Mouse (Mus musculus): ENCODE measurements around the gene Adcy2.

The Adcy2 gene

DNA sequence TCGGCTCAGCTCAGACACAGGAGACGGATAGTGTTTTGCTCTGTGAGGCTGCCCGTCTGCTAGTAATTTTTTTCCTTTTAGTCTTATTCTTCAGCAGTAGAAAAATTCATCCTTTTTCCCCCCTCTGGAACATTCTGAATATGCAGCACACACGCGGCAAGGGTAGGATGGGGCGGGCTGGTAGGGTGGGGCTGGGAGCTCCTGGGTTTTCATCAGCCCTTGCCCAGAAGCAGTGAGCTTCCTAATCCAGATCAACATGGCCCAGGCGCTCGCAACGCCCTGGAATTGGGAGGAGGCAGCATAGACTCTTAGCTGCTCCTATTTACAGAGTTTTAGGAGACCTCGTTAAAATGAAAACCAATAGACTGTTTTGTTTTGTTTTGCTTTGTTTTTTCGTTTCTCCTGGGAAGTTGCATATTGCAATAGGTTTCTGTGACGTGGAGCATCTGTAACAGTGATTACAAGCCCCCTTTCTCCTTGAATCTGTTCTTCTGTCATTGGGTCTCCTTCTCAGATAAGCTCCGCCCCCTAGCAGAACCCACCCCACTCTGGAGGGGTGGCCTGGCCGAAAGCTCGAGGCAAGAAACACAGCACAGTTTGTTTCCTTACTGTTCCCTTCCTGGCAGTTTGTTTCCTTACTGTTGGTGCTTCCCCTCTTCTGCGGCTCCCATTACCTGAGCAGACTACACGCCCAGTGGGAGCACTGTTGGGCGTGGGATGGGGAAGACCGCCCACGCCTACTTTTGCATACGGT lies 391.5 kb downstream of the Adcy2 start:
- no peak for DNase-seq

DNA sequence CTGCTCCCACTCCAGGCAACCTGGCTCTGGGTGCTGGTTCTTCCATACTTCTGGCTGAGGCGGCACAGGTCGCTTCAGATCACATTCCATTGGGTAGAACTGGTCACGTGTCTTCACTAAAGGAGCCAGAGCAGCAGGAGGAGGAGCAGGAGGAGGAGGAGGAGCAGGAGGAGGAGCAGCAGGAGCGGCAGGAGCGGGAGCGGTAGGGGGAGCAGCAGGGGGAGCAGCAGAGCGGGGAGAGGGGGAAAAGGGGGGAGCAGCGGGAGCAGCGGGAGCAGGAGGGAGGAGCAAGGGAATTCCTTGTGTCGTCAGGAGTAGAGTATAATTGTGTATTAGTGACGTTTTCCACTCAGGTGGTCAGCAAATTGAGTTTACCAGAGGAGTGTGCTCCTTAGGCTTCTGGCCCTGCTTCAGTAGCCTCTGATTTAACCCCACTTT lies 393.6 kb downstream of the Adcy2 start:
- DNase-seq = peak; percentile 50

DNA sequence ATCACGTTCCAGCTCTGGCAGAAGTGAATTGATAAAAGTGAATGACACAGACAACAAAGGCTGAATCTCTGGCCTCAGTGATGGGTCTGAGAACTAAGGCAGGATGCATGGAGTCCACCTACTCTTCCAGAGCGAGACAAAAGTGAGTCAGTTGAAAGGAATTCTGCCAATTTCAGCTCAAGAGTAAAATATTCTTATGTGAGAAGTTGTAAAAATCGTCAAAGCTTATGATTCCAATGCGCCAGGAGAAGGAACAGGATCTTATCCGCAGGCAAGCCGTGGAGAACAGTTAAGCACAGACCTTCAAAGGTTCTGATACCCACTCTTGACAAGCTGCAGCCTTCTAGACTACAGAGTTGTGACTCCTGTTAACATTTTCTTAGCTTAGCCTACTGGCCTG lies 396.3 kb downstream of the Adcy2 start:
- DNase-seq = no peak

DNA sequence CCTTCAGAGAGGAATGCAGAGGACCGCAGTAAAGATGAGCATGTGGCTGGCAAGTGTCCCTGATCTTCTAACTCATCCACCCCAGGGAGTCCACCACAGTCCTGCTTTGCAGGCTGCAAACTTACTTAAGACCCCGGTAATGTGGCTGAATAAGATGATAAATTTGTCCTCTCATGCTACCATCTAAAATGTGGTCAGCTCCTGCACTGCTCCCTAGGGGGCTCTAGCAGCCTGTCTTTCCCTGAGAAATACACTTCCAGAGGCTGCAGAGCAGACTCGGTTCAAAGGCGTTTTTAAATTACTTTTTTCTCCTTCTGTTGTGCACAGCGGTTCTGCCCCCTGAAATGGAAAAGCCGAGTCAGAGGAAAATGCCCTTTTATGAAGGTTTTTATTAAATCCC lies 398.2 kb downstream of the Adcy2 start:
- DNase-seq = peak; percentile 36

DNA sequence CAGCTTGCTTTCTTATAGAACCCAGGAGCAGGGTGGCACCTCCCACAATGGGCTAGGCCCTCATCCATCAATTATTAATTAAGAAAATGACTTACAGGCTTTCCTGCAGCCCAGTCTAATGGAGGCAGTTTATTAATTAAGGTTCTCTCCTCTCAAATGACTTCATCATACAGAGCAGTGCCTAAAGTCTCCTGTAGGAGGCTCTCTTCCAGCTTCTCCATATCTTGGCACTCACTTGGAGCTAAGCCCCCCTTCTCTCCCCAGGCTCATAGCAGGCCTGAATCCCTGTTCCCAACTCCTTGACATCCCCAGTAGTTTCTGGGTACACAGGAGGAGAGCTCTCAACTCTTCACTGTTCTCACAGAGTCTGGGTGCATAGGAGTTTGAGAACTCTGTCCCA lies 400.4 kb downstream of the Adcy2 start:
- DNase-seq = no peak

DNA sequence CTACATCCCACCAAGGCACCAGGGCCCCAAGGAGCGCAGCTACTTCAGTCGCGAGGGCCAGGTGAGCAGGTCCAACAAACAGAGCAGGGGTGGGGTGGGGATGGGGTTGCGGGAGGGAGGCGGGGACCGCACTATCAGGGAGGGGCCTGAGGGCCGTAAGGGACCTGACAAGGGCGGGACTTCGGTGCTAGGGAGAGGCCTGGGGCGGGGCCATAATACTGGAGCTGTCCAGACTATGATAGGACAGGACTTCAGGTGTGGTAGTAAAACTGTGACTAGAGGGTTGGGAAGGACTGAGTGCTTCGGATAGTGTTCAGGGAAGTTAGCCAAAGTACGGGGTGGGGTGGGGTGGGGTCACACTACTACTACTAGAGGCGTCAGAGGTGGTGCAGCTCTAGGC lies 401.7 kb downstream of the Adcy2 start:
- DNase-seq = peak; percentile 19

DNA sequence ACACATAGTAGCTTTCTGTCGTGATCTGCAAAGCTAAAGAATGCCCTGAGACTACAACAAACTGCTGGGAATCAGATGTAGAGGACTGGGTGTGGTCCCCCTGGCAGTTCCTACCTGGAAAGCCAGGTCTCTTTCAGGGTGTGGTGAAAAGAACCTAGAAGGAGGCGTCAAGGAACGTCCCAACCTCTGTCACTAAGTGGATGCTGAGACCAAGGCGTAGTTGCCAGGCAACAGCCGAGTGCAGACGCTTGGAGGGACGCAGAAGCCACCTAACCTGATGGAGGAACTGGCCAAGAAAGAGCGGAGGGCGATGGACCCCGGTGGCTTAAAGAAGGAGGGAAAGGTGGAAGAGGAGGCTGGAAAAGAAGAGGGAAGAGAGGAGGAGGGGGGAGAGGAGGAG lies 402.1 kb downstream of the Adcy2 start, which contains the start of gene 1700001L19Rik:
Gene 1700001L19Rik (plus strand): TSS at position 223 of the 400 bp plus-strand sequence.
- DNase-seq = no peak

DNA sequence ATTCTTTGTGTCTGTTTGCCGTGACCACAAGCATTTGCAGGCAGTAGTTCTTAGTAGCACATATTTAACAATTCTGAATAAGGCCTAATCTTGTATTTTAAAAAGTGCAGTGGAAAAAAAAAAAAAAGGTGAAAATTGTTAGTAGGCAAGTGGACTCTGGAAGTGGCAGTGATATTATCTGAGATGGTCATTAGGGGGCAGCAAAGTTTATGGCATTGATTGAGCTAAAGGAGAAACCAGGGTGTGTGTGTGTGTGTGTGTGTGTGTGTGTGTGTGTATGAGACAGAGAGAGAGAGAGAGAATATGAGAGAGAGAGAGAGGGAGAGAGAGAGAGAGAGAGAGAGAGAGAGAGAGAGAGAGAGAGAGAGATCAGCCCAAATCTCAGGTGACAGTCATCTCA lies 405.5 kb downstream of the Adcy2 start:
- no peak for DNase-seq

DNA sequence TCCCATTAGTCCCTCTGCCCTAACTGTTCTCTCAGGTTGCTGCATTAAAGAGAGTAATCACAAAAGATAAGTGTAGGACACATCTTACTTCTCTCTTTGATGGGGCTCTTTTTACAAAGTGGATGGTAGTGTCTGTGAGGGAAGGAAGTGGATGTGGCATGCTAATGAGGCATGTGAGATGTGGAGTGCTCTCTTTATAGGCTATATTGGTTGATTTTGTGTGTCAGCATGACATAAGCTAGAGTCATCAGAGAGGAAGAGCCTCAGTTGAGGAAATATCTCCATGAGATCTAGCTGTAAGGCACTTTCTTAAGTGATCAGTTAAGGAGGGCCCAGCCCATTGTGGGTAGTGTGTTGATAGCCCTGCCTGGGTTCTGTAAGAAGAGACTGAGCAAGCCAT lies 411.0 kb downstream of the Adcy2 start:
- no peak for DNase-seq

DNA sequence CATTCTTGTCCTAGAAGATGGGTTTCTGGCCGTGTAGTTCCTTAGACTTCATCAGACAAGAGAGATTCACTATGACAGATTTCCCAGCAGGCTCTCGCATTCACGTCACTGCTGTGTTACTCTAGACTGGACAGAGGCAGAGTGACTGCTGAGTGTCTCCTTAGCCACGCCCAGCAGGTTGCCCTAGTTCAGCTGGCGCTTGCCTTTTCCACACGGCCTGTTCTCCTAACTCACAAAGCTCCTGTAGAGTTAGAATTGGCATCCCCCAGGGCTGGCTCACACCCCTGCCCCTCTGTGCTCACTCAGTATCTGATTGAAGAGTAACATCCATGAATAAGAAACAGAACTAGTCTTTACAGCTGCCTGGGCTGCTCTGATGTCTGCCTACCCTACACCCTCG lies 413.9 kb downstream of the Adcy2 start:
- DNase-seq = no peak

DNA sequence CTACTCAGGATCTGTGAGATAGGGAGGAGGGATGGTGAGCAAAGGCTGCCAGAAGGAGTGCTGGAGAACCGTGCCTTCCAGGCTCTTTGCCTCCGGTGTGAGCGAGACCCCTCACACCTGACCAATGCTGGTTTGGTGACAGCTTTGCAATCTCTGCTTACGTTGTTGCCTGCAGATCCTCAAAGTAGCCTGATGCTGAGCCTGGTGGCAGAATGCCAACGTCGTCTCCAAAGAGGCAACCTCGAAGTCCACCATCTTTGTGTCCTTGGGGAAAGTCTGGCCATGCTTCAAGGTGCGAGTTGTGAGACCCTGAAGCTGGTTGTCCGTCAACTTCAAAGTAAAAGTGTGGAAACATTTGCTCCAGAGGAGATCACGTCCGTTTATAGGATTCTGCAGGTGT lies 415.4 kb downstream of the Adcy2 start:
- DNase-seq = no peak

DNA sequence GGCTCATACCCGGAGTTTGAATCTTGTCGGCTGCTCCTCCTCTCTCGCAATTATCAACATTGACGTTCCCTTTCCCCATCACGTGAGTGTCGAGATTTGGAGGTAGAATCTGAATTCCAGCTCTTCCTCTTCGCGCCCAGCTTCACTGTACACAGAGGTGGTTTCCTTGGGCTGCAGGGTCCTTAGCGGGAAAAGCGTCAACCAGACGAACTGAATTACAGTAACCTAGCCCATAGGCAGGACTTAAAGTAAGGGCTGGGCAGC lies 416.9 kb downstream of the Adcy2 start:
- no peak for DNase-seq

DNA sequence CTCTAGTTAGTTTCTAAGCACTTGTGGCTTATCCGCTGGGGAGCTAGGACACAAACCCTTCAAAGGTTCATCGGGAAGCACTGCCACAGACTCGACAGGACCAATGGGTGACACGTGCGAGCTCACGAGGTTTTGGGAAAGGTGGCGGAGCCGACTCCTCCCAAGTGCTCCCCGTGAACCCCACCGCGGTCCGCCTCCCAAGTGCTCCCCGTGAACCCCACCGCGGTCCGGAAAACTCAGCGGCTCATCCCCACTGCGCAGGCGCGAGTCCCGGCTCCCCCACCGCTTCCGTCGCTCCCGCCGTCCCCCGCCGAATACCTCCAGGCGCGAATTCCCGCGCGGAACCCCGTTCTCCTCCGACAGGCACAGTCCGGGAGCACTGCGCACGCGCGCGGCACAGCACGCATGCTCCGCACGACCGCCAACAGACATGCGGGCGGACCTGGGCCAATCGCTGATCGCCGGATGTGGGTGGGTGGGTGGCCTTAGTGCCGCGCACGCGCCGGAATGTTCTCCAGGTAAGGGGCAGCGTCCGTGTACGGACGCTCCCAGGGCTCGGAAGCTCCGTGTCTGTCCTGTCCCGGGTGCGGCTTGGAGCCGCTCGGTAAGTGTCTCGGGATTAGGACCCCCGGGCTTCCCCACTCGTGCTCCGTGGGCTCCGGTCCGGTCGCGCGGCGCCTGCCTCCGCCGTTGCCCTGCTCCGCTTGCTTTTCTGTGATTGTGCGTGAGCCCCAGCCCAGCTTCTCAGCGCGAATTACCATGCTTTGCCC lies 417.4 kb downstream of the Adcy2 start, which contains the start of the genes Mtrr and Fastkd3:
Gene Mtrr (minus strand): TSS at position 403 of the 770 bp plus-strand sequence.
Gene Fastkd3 (plus strand): TSS at position 488 of the 770 bp plus-strand sequence.
- peak; percentile 99 for DNase-seq

DNA sequence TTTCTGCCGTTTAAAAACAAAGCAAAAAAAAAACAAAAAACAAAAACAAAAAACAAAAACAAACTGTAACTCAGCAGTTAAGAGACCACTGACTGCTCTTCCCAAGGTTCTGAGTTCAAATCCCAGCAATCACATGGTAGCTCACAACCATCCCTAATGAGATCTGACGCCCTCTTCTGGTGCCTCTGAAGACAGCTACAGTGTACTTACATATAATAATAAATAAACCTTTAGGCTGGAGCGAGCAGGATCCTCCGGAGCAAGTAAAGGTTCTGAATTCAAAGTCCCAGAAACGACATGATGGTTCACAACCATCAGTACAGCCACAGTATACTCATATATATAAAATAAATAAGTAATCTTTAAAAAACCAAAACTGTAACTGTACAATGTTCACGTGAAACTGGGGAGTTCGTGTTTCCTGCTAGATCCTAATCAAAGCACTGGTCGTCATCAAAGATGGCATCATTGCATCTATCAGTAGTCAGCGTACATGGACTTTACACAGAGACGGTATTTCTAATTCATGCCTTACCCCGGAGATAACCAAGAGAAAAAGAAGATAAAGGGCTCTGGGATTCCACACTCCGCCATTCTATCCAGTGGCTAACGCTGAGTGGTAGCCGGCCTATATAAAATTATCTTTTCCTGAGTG lies 418.1 kb downstream of the Adcy2 start:
- no peak for DNase-seq

DNA sequence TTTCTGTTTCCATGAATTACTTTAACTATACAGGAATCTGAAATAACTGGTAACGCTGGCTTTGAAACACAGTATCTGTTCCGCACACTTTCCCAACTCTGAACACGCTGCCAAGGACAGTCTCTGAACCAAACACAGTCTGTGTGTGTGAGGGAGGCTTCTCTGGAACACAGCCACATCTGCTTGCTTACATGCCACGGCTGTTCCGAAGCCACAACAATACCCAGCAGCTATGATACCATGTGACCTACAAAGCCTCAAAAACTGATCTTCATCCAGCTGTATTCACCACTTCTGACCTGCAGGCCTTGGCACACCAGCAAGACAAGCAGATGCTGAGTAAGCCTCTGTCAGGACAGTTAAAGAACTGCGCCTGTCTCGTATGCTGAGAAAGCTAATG lies 421.4 kb downstream of the Adcy2 start:
- peak; percentile 13 for DNase-seq

DNA sequence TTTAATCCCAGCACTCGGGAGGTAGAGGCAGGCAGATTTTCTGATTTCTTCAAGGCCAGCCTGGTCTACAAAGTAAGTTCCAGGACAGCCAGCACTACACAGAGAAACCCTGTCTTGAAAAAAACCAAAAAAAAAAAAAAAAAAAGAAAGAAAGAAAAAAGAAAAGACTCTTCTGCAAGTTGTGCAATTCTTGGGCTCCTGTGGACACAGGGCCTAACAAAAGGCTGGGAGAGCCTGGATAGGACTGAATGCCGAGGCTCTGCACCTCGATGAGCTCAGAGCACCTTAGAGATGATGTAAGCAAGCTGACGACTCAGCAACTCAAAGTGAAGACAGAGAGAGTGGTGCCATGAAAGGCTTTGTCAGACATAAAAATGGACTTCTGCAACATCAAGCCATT lies 424.9 kb downstream of the Adcy2 start:
- DNase-seq = no peak

DNA sequence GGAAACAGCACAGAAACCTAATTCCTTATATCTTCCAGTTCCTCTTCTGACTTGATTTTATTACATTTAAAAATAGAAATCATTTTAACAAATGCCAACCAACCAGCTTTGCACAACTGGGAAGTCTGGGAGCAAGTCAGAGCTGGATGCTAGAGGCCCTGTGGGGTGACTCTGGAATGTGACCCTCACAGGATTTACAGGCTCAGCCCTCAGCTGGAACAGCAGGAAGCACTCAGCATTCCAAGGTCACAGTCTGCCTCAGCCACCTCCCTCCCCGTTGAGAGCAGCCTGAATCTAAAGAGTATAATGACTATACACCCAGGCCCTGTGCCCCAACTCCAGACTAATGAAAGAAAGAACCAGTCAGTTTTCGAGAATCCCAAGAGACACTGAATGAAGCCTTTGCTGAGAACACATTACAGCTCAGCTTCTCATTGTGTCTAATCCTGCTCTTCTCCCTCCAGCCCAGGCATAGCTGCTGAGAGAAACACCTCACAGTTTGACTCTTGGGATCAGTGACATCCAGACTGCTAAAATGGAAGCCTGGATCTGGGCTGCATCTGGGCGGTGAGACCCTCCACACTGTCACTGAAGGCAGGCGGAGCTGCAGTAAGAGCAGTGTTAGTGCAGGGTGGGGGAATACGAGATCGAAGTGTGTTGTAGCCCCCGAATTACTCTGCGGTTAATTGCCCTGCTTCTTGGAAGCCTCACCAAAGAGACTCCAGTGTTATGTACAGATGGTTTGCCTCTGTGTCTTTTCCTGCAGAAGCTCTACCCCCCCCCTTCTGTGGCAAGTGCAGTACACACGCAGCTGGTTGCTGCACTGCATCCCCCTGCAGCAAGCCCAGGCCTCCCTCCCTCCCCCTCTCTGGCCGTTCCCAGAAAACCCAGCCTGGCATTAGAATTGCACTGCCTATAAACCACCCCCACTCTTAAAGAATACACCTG lies 426.1 kb downstream of the Adcy2 start:
- peak; percentile 81 for DNase-seq

DNA sequence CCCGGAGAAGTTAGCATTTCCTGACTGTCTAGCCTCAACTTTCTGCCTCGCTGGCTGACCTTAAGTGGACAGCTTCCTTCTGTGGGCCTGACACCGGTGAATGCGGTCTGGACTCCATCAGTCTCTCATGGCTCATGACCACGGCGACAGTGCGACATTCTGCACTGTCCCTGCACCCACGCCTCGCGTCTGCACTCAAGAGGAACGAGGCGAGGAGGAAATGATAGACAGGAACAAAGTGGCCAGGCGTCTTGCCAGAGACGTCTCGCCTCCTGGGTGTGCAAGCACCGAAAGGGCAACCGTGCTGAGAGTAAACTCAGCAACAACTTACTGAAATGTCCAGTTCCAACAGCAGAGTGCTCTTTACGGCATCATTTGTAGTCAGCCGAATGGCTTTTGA lies 427.1 kb downstream of the Adcy2 start:
- DNase-seq = peak; percentile 14
